Mouse (Mus musculus) A20 (cell line): ENCODE results near the gene Eml6.
"Not testable (repeated sequence)": the region's sequence is repeated elsewhere in the genome, so short reads cannot be mapped to it uniquely, and the experiment has no call there.

ENCODE experiments used
- DNase-seq: peaks from one replicate; pipeline ENCODE4 v3.0.0-alpha.2; 2011; ENCODE audit warnings: low read depth, low spot score

Gene Eml6

DNA sequence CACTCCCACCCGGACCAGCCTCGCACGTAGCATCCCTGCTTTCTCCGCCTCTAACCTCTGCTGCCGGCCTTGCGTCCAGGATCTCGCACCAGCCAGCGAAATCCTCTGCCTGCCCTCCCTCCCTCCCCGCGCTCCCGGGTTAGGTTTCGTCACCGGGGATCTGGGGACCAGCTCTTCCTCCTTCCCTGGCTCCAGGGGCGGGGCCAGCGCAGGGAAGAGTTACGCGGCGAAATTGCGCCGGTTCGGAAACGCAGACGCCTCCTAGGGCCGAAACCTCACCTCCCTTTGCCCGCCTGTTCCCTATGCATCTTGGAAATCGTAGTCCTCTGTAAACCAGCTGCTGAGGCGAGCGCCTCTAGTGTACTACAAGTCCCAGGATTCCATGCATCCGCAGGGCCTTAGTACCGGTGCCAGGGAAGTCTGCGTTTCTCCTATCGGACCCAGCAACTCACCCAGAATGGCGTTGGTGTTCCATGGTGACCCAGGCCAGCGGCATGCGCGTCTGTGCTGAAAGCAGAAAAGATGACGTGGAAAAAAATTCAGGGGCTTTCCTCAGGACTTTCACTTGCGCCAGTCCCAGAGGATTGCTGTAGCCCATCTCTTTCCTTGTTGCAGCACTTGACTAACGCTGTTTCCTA, at the start of gene Eml6:
TSS of gene Eml6 (minus strand) at position 199 of the 638 bp plus-strand sequence.
- DNase-seq = peak; percentile 83

DNA sequence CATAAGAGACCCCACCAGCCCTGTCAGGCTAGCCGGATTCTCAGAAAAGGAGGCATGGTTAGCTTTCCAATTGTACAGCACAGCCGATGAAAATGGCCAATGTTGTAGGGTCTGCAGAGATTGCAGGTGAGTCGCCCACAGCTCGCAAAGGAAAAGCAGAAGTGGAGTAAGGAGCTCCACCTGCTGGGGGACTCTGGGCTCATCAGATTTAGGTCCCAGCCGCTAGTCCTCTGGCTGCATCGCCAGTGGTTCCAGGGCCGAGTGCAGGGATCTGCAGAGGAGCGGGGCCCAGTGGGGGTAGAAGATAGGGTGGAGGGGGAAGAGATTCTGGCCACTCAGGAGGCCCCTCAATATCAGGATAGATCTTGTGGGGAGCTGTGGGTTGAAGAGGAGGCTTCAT, 31.5 kb upstream of the Eml6 start:
- peak; percentile 78 for DNase-seq

DNA sequence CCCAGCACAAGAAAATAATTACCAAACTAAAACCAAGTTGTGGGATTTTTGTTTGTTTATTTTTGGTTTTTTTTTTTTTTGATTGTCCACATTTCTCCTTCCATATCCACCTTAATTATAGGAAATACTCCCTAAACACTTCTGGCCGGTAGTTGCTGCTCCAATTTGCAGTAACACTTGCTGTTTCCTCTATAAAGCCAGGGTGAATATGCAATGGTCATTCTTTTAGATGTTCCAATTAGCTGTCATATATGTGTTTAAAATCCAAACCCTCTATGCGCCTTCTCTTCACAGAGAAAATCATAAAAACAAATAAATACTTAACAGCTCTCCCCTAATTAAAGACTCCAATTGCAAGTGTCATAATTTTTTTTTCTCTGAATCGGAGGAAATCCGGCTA, 689 bp downstream of the Eml6 start:
- no peak for DNase-seq

DNA sequence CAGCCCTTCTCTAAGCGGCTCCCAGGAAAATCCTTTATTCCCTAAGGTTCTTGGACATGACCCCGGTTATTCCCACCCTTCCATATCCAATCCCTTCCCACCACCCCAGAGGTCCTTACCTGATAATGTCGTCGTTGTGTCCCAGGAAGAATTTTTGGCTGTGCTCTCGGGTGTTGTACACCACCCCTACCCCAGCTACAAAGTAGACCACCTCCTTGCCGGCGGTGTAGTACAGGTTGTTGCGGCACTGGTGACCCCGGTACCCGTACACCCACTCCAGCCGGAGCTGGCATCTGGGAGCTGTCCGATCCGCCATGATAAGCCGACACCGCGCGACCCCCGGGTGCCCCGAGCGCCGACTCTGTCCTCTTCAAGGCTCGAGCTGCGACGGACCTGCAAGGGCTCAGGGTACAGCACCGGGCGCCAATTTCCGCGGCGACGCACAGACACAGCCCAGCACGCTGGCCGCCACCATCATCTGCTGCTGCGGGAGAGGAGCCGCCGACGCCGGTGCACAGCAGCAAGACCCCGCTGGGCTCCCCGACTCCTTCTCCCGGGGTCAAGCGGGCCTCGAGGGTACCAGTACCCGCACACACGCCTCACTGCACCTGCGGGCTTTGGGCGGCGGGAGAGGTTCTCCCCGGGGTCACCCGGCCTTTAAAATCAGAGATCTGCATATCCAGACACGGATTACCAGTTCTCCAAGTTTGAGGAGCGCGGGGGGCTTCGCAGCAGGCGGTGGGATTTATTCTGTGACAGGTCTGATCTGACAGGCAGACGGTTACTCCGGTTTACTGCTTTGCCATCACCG, 1.4 kb downstream of the Eml6 start:
- no peak for DNase-seq

GRCm38 (mm10) chr11:29986257-29986656, 39.6 kb downstream of the Eml6 start:
- peak; percentile 4 for DNase-seq

DNA sequence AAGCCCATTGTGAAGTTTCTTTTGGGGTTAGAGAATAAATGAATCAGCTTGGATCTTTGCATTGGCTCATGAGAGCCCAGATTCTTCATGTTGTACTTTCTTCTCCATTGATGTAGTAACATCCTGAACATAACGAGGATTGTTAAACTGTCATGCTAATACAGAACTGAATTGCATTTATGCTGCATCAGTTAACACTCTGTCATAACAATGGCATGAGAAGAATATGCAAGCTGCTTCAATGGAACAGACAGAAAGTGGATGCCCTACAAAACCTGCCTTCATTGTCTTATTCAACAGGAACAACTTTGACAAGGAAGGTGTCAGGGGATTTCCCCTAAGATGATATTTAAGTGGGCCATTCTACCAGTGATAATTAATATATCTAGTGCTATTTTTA, 57.0 kb downstream of the Eml6 start:
- DNase-seq = no peak

GRCm38 (mm10) chr11:29959366-29959765, 66.5 kb downstream of the Eml6 start:
- no peak for DNase-seq

- DNase-seq = no peak
Measured at GRCm38 (mm10) chr11:29944661-29945060, 81.2 kb downstream of the Eml6 start.

- DNase-seq = no peak
Measured at GRCm38 (mm10) chr11:29924332-29924731, 101.5 kb downstream of the Eml6 start.

- DNase-seq = no peak
Measured at GRCm38 (mm10) chr11:29923851-29924250, 102.0 kb downstream of the Eml6 start.

DNA sequence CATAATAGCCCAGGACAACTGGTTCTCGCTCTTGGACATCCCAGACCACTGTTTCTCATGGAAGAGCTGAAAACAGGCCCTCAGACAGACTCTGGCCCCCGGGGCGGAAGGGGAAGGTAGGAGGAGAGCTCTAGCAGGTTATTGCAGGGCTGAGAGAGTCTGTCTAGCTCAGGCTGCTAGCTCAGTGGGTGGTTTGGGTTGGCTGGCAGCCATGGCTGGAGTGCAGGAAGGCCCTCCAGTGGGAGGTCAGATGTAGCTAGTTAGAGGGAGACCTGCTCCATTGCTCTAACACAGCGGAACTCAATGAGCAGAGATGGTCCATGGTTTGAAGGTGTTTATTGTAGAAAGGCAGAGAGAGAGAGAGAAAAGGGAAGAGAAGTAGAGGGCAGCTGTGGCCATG, 112.7 kb downstream of the Eml6 start:
- DNase-seq = no peak

GRCm38 (mm10) chr11:29909330-29909729, 116.5 kb downstream of the Eml6 start:
- no peak for DNase-seq

DNA sequence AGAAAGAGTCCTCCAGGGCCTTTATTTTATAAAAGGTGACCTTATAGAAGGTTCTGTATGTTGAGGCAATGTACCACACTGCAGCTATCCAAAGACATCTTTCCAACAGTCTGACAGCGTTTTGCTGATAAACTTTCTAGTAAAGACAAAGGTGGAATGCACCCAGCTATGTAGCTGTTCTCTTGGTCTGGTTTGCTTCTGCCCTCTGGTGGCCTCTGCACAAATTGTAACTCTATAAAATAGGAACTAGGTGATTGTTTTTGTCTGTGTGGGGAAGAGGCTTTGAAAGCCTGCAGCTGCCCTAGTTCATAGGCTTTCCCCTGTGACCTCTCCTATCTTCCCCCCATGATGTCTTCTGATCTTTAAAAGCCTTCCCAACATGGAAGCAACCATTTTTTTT, 140.7 kb downstream of the Eml6 start:
- peak; percentile 75 for DNase-seq

- DNase-seq = no peak
Measured at GRCm38 (mm10) chr11:29884355-29884754, 141.5 kb downstream of the Eml6 start.

DNA sequence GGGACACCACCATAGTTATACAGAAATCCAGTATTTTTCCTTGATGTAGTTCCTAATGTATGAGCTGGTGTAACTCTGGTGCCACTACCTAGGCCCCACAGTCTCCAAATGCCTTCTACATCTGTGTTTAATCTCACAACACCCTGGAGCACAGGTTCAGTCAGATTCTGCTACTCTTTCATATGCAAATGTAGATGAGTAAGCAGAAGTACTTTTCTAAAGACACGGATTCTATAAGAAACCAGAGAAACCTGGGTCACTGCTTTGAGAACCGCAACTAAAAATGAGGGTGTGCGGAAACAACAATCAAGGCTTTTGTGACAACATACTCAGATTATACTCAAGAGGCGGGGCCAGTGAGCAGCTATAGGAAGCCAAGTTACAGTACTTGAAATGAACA, 142.8 kb downstream of the Eml6 start:
- no peak for DNase-seq

DNA sequence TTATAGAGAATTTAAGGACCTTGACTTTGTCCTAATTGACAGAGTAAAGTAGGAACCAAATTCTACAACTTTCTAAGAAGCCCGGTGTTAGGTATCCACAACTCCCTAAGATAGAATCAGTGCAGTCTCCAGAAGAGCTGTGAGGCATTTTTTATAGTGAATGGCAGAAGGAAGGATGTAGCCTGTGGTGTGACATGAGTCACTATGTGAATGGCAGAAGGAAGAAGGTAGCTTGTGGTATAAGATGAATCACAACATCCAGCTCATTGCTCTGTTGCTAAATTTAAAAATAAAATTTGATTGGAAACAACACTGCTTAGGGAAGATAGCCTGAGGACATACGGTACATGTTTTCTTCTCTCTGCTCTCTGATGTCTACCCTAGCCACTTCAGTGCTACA, 146.2 kb downstream of the Eml6 start:
- DNase-seq = no peak

DNA sequence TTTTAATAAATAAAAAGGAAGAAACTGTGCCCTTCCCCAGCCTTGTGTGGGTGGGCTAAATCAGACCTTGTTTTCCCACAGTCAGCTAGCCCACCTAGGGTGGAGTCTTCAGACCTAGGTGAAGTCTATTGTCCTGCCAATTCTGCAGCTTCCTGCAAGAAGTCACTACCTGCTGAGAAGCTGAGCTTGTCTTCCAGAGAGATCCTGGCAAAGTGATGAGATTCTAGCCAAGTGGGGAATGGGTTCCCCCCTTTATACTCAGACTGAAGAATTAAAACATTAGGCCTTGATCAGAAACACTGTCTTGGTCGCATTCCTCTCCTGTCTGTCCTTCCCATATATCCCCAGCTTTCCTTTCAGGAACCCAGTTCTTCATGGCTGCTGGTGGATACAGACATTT, 147.9 kb downstream of the Eml6 start:
- DNase-seq = no peak

- no peak for DNase-seq
Measured at GRCm38 (mm10) chr11:29877280-29877679, 148.6 kb downstream of the Eml6 start.

GRCm38 (mm10) chr11:29874781-29875180, 151.1 kb downstream of the Eml6 start:
- not testable (repeated sequence) for DNase-seq

- no peak for DNase-seq
Measured at GRCm38 (mm10) chr11:29870174-29870573, 155.7 kb downstream of the Eml6 start.

DNA sequence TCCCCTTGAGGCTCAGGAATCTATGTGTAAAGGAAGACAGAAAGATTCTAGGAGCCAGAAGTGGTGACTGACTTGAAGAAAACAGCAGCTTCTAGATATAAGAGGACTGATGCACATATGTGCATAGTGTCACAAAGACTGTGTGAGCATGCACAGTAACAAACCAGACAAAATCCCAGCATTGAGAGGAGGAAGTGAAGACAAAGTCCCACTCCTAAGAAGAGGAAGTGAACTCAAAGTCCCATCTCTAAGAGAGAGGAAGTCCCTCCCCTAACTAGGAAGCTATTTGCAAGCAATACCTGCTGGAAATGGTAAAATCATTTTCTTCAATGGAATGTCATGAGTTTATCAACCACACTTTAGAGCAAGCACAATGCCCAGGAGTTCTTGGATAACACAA, 161.6 kb downstream of the Eml6 start:
- DNase-seq = peak; percentile 53

DNA sequence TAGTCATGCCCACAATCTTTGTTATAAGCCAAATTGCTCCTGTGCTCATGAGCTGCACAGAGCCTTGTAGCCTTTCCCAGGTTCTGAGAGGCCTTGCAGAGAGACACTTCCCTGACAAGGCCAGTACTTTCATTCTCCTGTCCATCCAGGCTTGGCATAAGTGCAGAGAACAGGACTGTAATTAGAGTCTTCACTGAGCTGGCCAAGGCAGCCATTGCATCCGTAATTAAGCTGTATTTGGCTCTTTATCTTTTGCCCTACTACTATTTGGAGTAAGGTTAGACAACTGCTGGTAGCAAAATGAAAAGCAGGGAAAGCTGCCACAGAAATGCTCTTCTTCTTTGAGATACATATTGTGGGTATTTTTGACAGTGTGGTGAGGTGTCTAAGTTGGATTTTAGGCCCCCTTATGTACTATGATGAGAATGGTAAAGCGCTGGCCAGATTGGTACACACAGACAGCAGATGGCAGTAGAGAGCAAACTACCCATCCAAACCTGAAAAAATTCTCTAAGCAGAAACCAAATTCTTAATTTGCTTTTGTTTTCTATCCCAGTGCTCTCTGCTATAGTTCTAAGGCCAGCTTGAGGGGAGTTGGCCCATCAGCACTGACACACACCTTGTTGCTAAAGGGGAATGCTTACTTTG, 164.0 kb downstream of the Eml6 start:
- DNase-seq = peak; percentile 51

GRCm38 (mm10) chr11:29861040-29861439, 164.8 kb downstream of the Eml6 start:
- DNase-seq = no peak
